Mouse (Mus musculus): Measurements from ENCODE around the gene Gm11555. TPM values are rescaled to one million over a fixed set of nuclear protein-coding genes. Genes with fewer than 3 reads are reported as not detected.

Gene Gm11555
- polyA plus RNA-seq, 1 experiment from 2014 or later, result not detected

Other genes starting within 250 kb of the Gm11555 start
- not detected in 2 replicates for gene Krt12, start 228.0 kb downstream of the Gm11555 start, polyA plus RNA-seq (2015; fragmentation: Nextera tagmentation; extraction: Ambion mirVana)
- 0.27 and 0.31 TPM in 2 replicates for gene Krt20, start 212.1 kb downstream of the Gm11555 start, polyA plus RNA-seq (2015; fragmentation: Nextera tagmentation; extraction: Ambion mirVana)
- 8.2 and 9.7 TPM in 2 replicates for gene Krt23, start 157.1 kb downstream of the Gm11555 start, polyA plus RNA-seq (2015; fragmentation: Nextera tagmentation; extraction: Ambion mirVana)
- gene Krt39, start 128.9 kb downstream of the Gm11555 start, polyA plus RNA-seq (2015; fragmentation: Nextera tagmentation; extraction: Ambion mirVana), result not detected in 2 replicates
- gene Krt40, start 107.1 kb downstream of the Gm11555 start, polyA plus RNA-seq (2015; fragmentation: Nextera tagmentation; extraction: Ambion mirVana), result not detected in 2 replicates
- not detected in 2 replicates for gene Krtap3-3, start 99.4 kb downstream of the Gm11555 start, polyA plus RNA-seq (2015; fragmentation: Nextera tagmentation; extraction: Ambion mirVana)
- gene Krtap3-2, start 93.4 kb downstream of the Gm11555 start, polyA plus RNA-seq (2015; fragmentation: Nextera tagmentation; extraction: Ambion mirVana), result not detected in 2 replicates
- gene Gm11939, start 90.8 kb downstream of the Gm11555 start, polyA plus RNA-seq (2015; fragmentation: Nextera tagmentation; extraction: Ambion mirVana), result not detected in 2 replicates
- not detected in 2 replicates for gene Krtap3-1, start 83.6 kb downstream of the Gm11555 start, polyA plus RNA-seq (2015; fragmentation: Nextera tagmentation; extraction: Ambion mirVana)
- 0.26 TPM in 1 of 2 replicates, not detected in the other for gene Krtap1-5, start 69.2 kb downstream of the Gm11555 start, polyA plus RNA-seq (2015; fragmentation: Nextera tagmentation; extraction: Ambion mirVana)
- not detected in 2 replicates for gene Krtap1-4, start 66.6 kb downstream of the Gm11555 start, polyA plus RNA-seq (2015; fragmentation: Nextera tagmentation; extraction: Ambion mirVana)
- not detected in 2 replicates for gene Krtap1-3, start 58.9 kb downstream of the Gm11555 start, polyA plus RNA-seq (2015; fragmentation: Nextera tagmentation; extraction: Ambion mirVana)
- gene Krtap9-3, start 52.1 kb downstream of the Gm11555 start, polyA plus RNA-seq (2015; fragmentation: Nextera tagmentation; extraction: Ambion mirVana), result not detected in 2 replicates
- not detected in 2 replicates for gene Gm11938, start 46.9 kb downstream of the Gm11555 start, polyA plus RNA-seq (2015; fragmentation: Nextera tagmentation; extraction: Ambion mirVana)
- gene Gm11937, start 40.0 kb downstream of the Gm11555 start, polyA plus RNA-seq (2015; fragmentation: Nextera tagmentation; extraction: Ambion mirVana), result not detected in 2 replicates
- gene Krtap2-4, start 35.4 kb downstream of the Gm11555 start, polyA plus RNA-seq (2015; fragmentation: Nextera tagmentation; extraction: Ambion mirVana), result not detected in 2 replicates
- not detected in 2 replicates for gene Gm11562, start 29.8 kb downstream of the Gm11555 start, polyA plus RNA-seq (2015; fragmentation: Nextera tagmentation; extraction: Ambion mirVana)
- gene Krtap4-1, start 22.0 kb downstream of the Gm11555 start, polyA plus RNA-seq (2015; fragmentation: Nextera tagmentation; extraction: Ambion mirVana), result not detected in 2 replicates
- gene Krtap4-2, start 15.2 kb downstream of the Gm11555 start, polyA plus RNA-seq (2015; fragmentation: Nextera tagmentation; extraction: Ambion mirVana), result not detected in 2 replicates
- gene Krtap4-7, start 6.1 kb downstream of the Gm11555 start, polyA plus RNA-seq (2015; fragmentation: Nextera tagmentation; extraction: Ambion mirVana), result not detected in 2 replicates
- not detected in 2 replicates for gene Gm11563, start 8.7 kb upstream of the Gm11555 start, polyA plus RNA-seq (2015; fragmentation: Nextera tagmentation; extraction: Ambion mirVana)
- gene Krtap4-6, start 15.7 kb upstream of the Gm11555 start, polyA plus RNA-seq (2015; fragmentation: Nextera tagmentation; extraction: Ambion mirVana), result not detected in 2 replicates
- not detected in 2 replicates for gene Gm14190, start 40.5 kb upstream of the Gm11555 start, polyA plus RNA-seq (2015; fragmentation: Nextera tagmentation; extraction: Ambion mirVana)
- not detected in 2 replicates for gene Gm14180, start 84.1 kb upstream of the Gm11555 start, polyA plus RNA-seq (2015; fragmentation: Nextera tagmentation; extraction: Ambion mirVana)
- gene Gm11595, start 122.7 kb upstream of the Gm11555 start, polyA plus RNA-seq (2015; fragmentation: Nextera tagmentation; extraction: Ambion mirVana), result not detected in 2 replicates
- gene Krtap4-8, start 130.5 kb upstream of the Gm11555 start, polyA plus RNA-seq (2015; fragmentation: Nextera tagmentation; extraction: Ambion mirVana), result not detected in 2 replicates
- not detected in 2 replicates for gene Krtap4-9, start 135.0 kb upstream of the Gm11555 start, polyA plus RNA-seq (2015; fragmentation: Nextera tagmentation; extraction: Ambion mirVana)
- gene Gm11596, start 143.2 kb upstream of the Gm11555 start, polyA plus RNA-seq (2015; fragmentation: Nextera tagmentation; extraction: Ambion mirVana), result not detected in 2 replicates
- not detected in 2 replicates for gene Gm11569, start 148.7 kb upstream of the Gm11555 start, polyA plus RNA-seq (2015; fragmentation: Nextera tagmentation; extraction: Ambion mirVana)
- not detected in 2 replicates for gene Gm11554, start 154.2 kb upstream of the Gm11555 start, polyA plus RNA-seq (2015; fragmentation: Nextera tagmentation; extraction: Ambion mirVana)
- gene Krtap4-13, start 159.7 kb upstream of the Gm11555 start, polyA plus RNA-seq (2015; fragmentation: Nextera tagmentation; extraction: Ambion mirVana), result not detected in 2 replicates
- gene Gm11564, start 165.4 kb upstream of the Gm11555 start, polyA plus RNA-seq (2015; fragmentation: Nextera tagmentation; extraction: Ambion mirVana), result not detected in 2 replicates
- not detected in 2 replicates for gene 2300003K06Rik, start 187.8 kb upstream of the Gm11555 start, polyA plus RNA-seq (2015; fragmentation: Nextera tagmentation; extraction: Ambion mirVana)
- gene Krtap4-16, start 201.4 kb upstream of the Gm11555 start, polyA plus RNA-seq (2015; fragmentation: Nextera tagmentation; extraction: Ambion mirVana), result not detected in 2 replicates
- gene Gm11568, start 207.7 kb upstream of the Gm11555 start, polyA plus RNA-seq (2015; fragmentation: Nextera tagmentation; extraction: Ambion mirVana), result not detected in 2 replicates
- gene Gm11559, start 214.2 kb upstream of the Gm11555 start, polyA plus RNA-seq (2015; fragmentation: Nextera tagmentation; extraction: Ambion mirVana), result not detected in 2 replicates
- gene Krtap9-1, start 223.2 kb upstream of the Gm11555 start, polyA plus RNA-seq (2015; fragmentation: Nextera tagmentation; extraction: Ambion mirVana), result not detected in 2 replicates
- gene Gm11567, start 229.0 kb upstream of the Gm11555 start, polyA plus RNA-seq (2015; fragmentation: Nextera tagmentation; extraction: Ambion mirVana), result not detected in 2 replicates